Mouse (Mus musculus): Measurements from ENCODE around the gene C4bp. TPM values are rescaled to one million over a fixed set of nuclear protein-coding genes. Genes with fewer than 3 reads are reported as not detected.
"Not testable (repeated sequence)": the region's sequence is repeated elsewhere in the genome, so short reads cannot be mapped to it uniquely, and the experiment has no call there.

C4bp gene
- polyA plus RNA-seq, 1 experiment from 2014 or later: 0.45 TPM

DNA sequence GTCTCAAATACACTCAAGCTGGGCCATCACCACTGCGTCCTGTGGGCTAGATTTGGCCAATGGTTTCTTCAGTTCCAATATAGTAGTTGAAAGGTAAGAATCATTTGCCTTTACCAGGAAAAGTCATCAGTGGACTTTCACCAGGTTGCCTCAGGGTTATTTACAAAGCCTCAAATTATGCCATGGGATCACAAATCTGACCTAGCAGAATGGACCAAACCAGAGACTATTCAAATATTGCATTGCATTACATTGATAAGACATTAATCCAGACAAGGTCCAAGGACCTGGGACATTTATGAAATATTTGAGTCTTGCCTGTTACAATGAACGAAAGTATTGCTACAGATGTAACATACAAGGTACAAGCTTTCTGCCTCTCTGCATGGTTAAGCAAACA, 17.1 kb upstream of the C4bp start:
- no peaks in the 10 kb centered on the region for H3K27me3 ChIP-seq (ENCODE audit: control insufficient read depth, insufficient read depth, low read length)
- H3K4me2 ChIP-seq (ENCODE audit: low read depth, low read length): no peak overlapping the region
- no peak overlapping the region for H3K27ac ChIP-seq (ENCODE audit: low read length)
- 75% methylated on average over 2 of the region's 2 CpGs for WGBS
- no peaks in the 10 kb centered on the region for H3K9me3 ChIP-seq (replicated peaks; ENCODE audit: control insufficient read depth, low read length)
- ATAC-seq (ENCODE audit: insufficient read depth, low FRiP score): no peak
- H3K4me1 ChIP-seq (ENCODE audit: control insufficient read depth, insufficient read depth, low read length): no peaks in the 10 kb centered on the region
- H3K36me3 ChIP-seq (ENCODE audit: control insufficient read depth, insufficient read depth, low read length): no peaks in the 10 kb centered on the region
- H3K4me3 ChIP-seq (replicated peaks; ENCODE audit: low read length): no peak overlapping the region
- no peak overlapping the region for H3K9ac ChIP-seq (ENCODE audit: low read length)

- not testable (repeated sequence) for H3K9ac ChIP-seq (ENCODE audit: low read length); H3K27ac ChIP-seq (ENCODE audit: low read length); H3K9me3 ChIP-seq (replicated peaks; ENCODE audit: control insufficient read depth, low read length); H3K4me2 ChIP-seq (ENCODE audit: low read depth, low read length); H3K36me3 ChIP-seq (ENCODE audit: control insufficient read depth, insufficient read depth, low read length); H3K4me1 ChIP-seq (ENCODE audit: control insufficient read depth, insufficient read depth, low read length); H3K4me3 ChIP-seq (replicated peaks; ENCODE audit: low read length); H3K27me3 ChIP-seq (ENCODE audit: control insufficient read depth, insufficient read depth, low read length); ATAC-seq (ENCODE audit: insufficient read depth, low FRiP score)
- WGBS: 81% methylated on average over 5 of the region's 5 CpGs
Observed at GRCm38 (mm10) chr1:130663576-130663975, 2.1 kb upstream of the C4bp start.

- not testable (repeated sequence) for H3K4me1 ChIP-seq (ENCODE audit: control insufficient read depth, insufficient read depth, low read length); H3K4me2 ChIP-seq (ENCODE audit: low read depth, low read length); H3K27ac ChIP-seq (ENCODE audit: low read length); H3K36me3 ChIP-seq (ENCODE audit: control insufficient read depth, insufficient read depth, low read length); H3K27me3 ChIP-seq (ENCODE audit: control insufficient read depth, insufficient read depth, low read length); ATAC-seq (ENCODE audit: insufficient read depth, low FRiP score); H3K9ac ChIP-seq (ENCODE audit: low read length); H3K9me3 ChIP-seq (replicated peaks; ENCODE audit: control insufficient read depth, low read length); H3K4me3 ChIP-seq (replicated peaks; ENCODE audit: low read length)
- WGBS: 34% methylated on average over 5 of the region's 5 CpGs
Observed at GRCm38 (mm10) chr1:130659641-130660040, 1.8 kb downstream of the C4bp start.

DNA sequence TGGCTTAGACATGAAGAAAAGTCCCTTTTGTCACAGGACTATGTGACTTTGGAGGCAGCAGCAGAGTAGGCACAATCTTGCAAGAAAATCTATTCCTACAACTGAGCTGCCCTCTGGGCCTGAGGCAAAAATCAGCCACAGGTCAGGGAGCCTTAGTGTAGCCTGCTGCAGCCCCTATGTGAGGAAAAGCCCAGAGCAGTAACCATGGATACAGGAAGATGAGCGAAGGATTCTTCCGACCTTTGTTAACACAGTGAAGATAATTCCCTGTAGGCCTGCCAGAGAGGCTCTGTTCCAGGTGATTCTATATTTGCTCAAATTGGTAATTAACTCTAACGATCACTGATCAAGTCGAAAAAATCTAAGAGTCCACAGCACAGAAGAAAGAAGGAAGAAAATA, 17.3 kb downstream of the C4bp start:
- H3K27me3 ChIP-seq (ENCODE audit: control insufficient read depth, insufficient read depth, low read length): no peaks in the 10 kb centered on the region
- no peak for ATAC-seq (ENCODE audit: insufficient read depth, low FRiP score)
- H3K36me3 ChIP-seq (ENCODE audit: control insufficient read depth, insufficient read depth, low read length): no peaks in the 10 kb centered on the region
- no peaks in the 10 kb centered on the region for H3K9me3 ChIP-seq (replicated peaks; ENCODE audit: control insufficient read depth, low read length)
- H3K27ac ChIP-seq (ENCODE audit: low read length): no peak overlapping the region
- no peak overlapping the region for H3K4me2 ChIP-seq (ENCODE audit: low read depth, low read length)
- no peaks in the 10 kb centered on the region for H3K4me1 ChIP-seq (ENCODE audit: control insufficient read depth, insufficient read depth, low read length)
- H3K9ac ChIP-seq (ENCODE audit: low read length): no peak overlapping the region
- 80% methylated on average over 4 of the region's 4 CpGs for WGBS
- no peak overlapping the region for H3K4me3 ChIP-seq (replicated peaks; ENCODE audit: low read length)

DNA sequence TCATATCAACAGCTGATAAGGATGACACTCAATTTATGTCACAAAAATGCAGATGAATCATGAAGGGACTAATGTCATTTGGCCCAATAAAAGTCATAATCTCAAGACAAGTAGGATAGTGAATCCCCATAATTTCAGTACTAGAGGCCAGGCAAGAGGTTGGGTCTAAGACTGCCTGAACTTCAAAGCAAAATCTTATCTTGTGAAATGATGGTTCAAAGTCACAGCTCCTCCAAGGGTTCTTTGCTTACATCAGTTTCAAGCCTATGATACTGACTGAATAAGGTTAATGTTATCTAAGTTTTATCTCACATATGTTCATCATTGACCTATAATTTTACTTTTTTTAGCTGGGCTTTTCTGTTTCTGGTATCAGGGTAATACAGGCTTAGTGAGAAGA, 20.5 kb downstream of the C4bp start:
- Histone ChIP-seq H3K4me3 (replicated peaks; ENCODE audit: low read length) (no peak overlapping the region), H3K36me3 (ENCODE audit: control insufficient read depth, insufficient read depth, low read length) (no peaks in the 10 kb centered on the region), H3K9me3 (replicated peaks; ENCODE audit: control insufficient read depth, low read length) (no peaks in the 10 kb centered on the region), H3K27me3 (ENCODE audit: control insufficient read depth, insufficient read depth, low read length) (no peaks in the 10 kb centered on the region), H3K9ac (ENCODE audit: low read length) (no peak overlapping the region), H3K4me2 (ENCODE audit: low read depth, low read length) (no peak overlapping the region), H3K27ac (ENCODE audit: low read length) (no peak overlapping the region), H3K4me1 (ENCODE audit: control insufficient read depth, insufficient read depth, low read length) (no peaks in the 10 kb centered on the region)
- no peak for ATAC-seq (ENCODE audit: insufficient read depth, low FRiP score)

DNA sequence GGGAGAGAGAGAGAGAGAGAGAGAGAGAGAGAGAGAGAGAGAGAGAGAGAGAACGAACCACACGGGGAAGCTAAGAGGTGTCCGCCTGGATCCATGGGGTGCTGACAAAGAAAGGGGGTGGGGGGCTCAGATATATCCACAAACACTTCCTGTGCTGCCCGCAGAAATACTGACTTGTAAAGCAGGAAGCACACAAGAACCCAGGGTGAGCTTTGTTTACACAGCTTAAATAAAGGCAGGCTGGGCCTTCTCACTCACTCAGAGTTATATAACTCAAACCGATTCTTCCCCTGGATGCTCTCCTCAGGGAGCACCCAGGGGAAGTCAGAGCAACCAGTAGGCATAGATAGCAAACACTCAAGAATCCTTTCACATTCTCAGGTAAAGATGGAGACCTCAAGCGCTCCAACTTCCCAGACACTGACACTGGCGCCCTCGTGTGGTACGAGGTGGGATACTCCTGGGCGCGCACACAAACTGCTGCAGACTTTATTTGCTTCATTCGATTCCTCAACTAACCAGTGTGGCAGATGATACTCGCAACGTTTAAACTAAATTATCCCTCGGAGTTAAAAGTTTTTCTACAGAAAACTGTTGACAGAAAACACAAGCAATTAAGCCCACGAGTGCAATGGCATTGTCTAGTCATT, 27.5 kb downstream of the C4bp start:
- Histone ChIP-seq H3K36me3 (ENCODE audit: control insufficient read depth, insufficient read depth, low read length) (no peaks in the 10 kb centered on the region), H3K4me2 (ENCODE audit: low read depth, low read length) (peak overlapping the region; percentile 40), H3K27me3 (ENCODE audit: control insufficient read depth, insufficient read depth, low read length) (no peaks in the 10 kb centered on the region), H3K4me3 (replicated peaks; ENCODE audit: low read length) (peak overlapping the region; percentile 14; the same call in 1 of the 2 replicates), H3K9ac (ENCODE audit: low read length) (no peak overlapping the region; the same call in 1 of the 2 replicates), H3K9me3 (replicated peaks; ENCODE audit: control insufficient read depth, low read length) (no peaks in the 10 kb centered on the region), H3K4me1 (ENCODE audit: control insufficient read depth, insufficient read depth, low read length) (0 out of 2 replicates have a peak, but pooled peaks cover 2% of the 10 kb centered on the region), H3K27ac (ENCODE audit: low read length) (no peak overlapping the region)
- 24% methylated on average over 16 of the region's 16 CpGs for WGBS
- peak; percentile 50; the same call in 1 of the 2 replicates for ATAC-seq (ENCODE audit: insufficient read depth, low FRiP score)

DNA sequence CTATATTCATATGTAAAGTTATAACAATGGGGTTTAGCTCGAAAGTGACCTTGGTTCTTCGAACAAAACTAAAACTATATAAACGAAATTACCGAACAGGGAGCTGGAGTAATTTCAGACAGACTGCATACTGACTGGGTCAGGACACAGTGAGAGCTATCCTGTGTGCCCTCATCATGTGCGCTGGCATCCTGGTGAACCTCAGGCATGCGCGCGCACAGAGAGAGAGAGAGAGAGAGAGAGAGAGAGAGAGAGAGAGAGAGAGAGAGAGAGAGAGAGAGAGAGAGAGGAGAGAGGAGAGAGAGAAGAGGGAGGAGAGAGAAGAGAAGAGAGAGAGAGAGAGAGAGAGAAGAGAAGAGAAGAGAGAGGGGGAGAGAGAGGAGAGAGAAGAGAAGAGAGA, 28.1 kb downstream of the C4bp start:
- H3K4me1 ChIP-seq (ENCODE audit: control insufficient read depth, insufficient read depth, low read length): 0 out of 2 replicates have a peak, but pooled peaks cover 2% of the 10 kb centered on the region
- H3K36me3 ChIP-seq (ENCODE audit: control insufficient read depth, insufficient read depth, low read length): no peaks in the 10 kb centered on the region
- no peaks in the 10 kb centered on the region for H3K27me3 ChIP-seq (ENCODE audit: control insufficient read depth, insufficient read depth, low read length)
- H3K4me2 ChIP-seq (ENCODE audit: low read depth, low read length): no peak overlapping the region
- WGBS: 80% methylated on average over 8 of the region's 8 CpGs
- no peak overlapping the region for H3K27ac ChIP-seq (ENCODE audit: low read length)
- H3K4me3 ChIP-seq (replicated peaks; ENCODE audit: low read length): no peak overlapping the region
- no peak for ATAC-seq (ENCODE audit: insufficient read depth, low FRiP score)
- H3K9me3 ChIP-seq (replicated peaks; ENCODE audit: control insufficient read depth, low read length): no peaks in the 10 kb centered on the region
- H3K9ac ChIP-seq (ENCODE audit: low read length): no peak overlapping the region

DNA sequence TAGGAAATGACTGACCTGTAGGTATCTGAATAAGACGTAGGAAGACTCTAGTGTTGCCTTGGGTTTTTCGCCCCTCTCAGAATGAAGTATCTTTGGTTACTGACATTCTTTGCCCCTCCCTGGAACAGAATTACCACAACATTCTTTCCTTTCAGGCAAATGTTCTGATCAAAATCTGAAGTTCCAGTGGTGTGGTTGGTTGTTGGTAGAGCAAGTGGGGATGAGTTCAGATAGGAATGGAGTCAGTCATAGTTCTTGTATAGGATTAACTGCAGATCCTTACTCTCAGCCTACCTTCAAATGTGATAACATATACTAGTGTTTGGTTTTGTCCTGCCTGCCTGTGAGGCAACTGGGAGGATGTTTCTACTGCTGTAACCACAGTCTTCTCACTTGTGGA, 31.9 kb downstream of the C4bp start, which contains the start of gene Zp3r:
Gene Zp3r, minus strand, starts transcription at position 101 of the 400 bp plus-strand sequence.
- H3K27ac ChIP-seq (ENCODE audit: low read length): no peak within 1 kb of the TSS
- H3K4me1 ChIP-seq (ENCODE audit: control insufficient read depth, insufficient read depth, low read length): 0 out of 2 replicates have a peak, but pooled peaks cover 2% of the 10 kb centered on the region
- H3K36me3 ChIP-seq (ENCODE audit: control insufficient read depth, insufficient read depth, low read length): no peaks in the 10 kb centered on the region
- H3K9ac ChIP-seq (ENCODE audit: low read length): no peak within 1 kb of the TSS
- no peak for ATAC-seq (ENCODE audit: insufficient read depth, low FRiP score)
- H3K9me3 ChIP-seq (replicated peaks; ENCODE audit: control insufficient read depth, low read length): no peaks in the 10 kb centered on the region
- no peaks in the 10 kb centered on the region for H3K27me3 ChIP-seq (ENCODE audit: control insufficient read depth, insufficient read depth, low read length)
- whole genome bisulfite sequencing: 91% methylated on average over 2 of the region's 2 CpGs
- no peak within 1 kb of the TSS for H3K4me3 ChIP-seq (replicated peaks; ENCODE audit: low read length)
- no peak within 1 kb of the TSS for H3K4me2 ChIP-seq (ENCODE audit: low read depth, low read length)

DNA sequence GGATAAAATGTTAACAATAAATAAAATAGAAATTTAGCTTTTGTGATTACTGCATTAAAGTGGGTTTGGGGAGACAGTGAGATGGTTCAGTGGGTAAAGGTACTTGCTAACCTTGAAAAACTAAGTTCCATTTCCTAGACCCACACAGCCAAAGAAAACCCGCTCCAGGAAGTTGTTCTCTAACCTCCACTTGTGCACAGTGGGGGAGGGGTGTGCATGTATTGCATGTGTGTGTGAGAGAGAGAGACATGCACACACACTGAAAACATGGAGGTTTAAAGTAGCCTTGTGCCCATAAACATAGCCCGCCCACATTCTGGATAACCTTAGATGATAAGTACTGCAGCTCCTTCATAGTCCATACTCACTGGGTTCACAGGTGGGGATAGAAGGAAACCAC, 65.1 kb downstream of the C4bp start:
- no peaks in the 10 kb centered on the region for H3K9me3 ChIP-seq (replicated peaks; ENCODE audit: control insufficient read depth, low read length)
- 84% methylated on average over 2 of the region's 2 CpGs for WGBS
- H3K27ac ChIP-seq (ENCODE audit: low read length): no peak overlapping the region
- no peak overlapping the region for H3K4me2 ChIP-seq (ENCODE audit: low read depth, low read length)
- no peaks in the 10 kb centered on the region for H3K27me3 ChIP-seq (ENCODE audit: control insufficient read depth, insufficient read depth, low read length)
- H3K4me3 ChIP-seq (replicated peaks; ENCODE audit: low read length): no peak overlapping the region
- no peak for ATAC-seq (ENCODE audit: insufficient read depth, low FRiP score)
- no peaks in the 10 kb centered on the region for H3K36me3 ChIP-seq (ENCODE audit: control insufficient read depth, insufficient read depth, low read length)
- H3K9ac ChIP-seq (ENCODE audit: low read length): no peak overlapping the region
- no peaks in the 10 kb centered on the region for H3K4me1 ChIP-seq (ENCODE audit: control insufficient read depth, insufficient read depth, low read length)

Measured in stomach, embryonic 16.5 days (tissue).